Comparison of ENCODE assay signal across 10 mouse cellular contexts in genomic region chr3:89847596-89847995, GRCm38 (mm10). TPM values are rescaled to one million over a fixed set of nuclear protein-coding genes. Genes with fewer than 3 reads are reported as not detected.
DNase-seq lines count a peak whose midpoint lies in the region; ATAC-seq and TF ChIP-seq lines count a peak whose summit lies in the region.
"Had no signal": no experiment of that assay in that cellular context is flagged by ENCODE, and none has a peak within 500 bp of the region (broad histone marks: within the 10 kb centered on the region; RNA-seq: fewer than 3 reads in every experiment).

No protein-coding gene starts in this region.

- H3K9me3 ChIP-seq in hindbrain, embryonic 13.5 days, result no peaks in the 10 kb centered on the region
- H3K9me3 ChIP-seq: limb, embryonic 13.5 days had no signal

- H3K9ac ChIP-seq in hindbrain, embryonic 13.5 days, result no peak overlapping the region
- H3K9ac ChIP-seq: limb, embryonic 13.5 days had no signal

- no peak for ATAC-seq in activated CD4-positive, CD25-positive, alpha-beta regulatory T cell, adult 4 months
- no peak for ATAC-seq in hindbrain, embryonic 13.5 days (ENCODE audit: low FRiP score)

- intact Hi-C loops in gastrocnemius, adult 2 months (cut with DNase I), result no loop called here

- H3K4me2 ChIP-seq in hindbrain, embryonic 13.5 days, result no peak overlapping the region
- H3K4me2 ChIP-seq: limb, embryonic 13.5 days had no signal

- TF ChIP-seq CTCF in gastrocnemius, adult 2 months (IDR thresholded peaks at IDR 0.05), result no peak

- no peaks in the 10 kb centered on the region for H3K36me3 ChIP-seq in hindbrain, embryonic 13.5 days
- H3K36me3 ChIP-seq: limb, embryonic 13.5 days had no signal

- no peaks in the 10 kb centered on the region for H3K27me3 ChIP-seq in hindbrain, embryonic 13.5 days
- H3K27me3 ChIP-seq: limb, embryonic 13.5 days had no signal

- 89% methylated on average over 6 of the region's 6 CpGs for WGBS in hindbrain, embryonic 13.5 days

- no peak for DNase-seq in gastrocnemius, adult 2 months
- DNase-seq in gastrocnemius, adult 8-10 months (ENCODE audit: low spot score in 2 of 2), result no peak
- peak; percentile 85 for DNase-seq in kidney, postnatal 10 days
- peak; percentile 79 for DNase-seq in lung, postnatal 10 days
- no peak for DNase-seq in frontal cortex, postnatal 10 days (ENCODE audit: low spot score in 2 of 2)
- DNase-seq: cerebellum, adult 2 months had no signal

- H3K4me1 ChIP-seq in brown adipose tissue, adult 24 weeks (ENCODE audit: control insufficient read depth, insufficient read depth, insufficient read length, low read length), result peaks cover 17% of the 10 kb centered on the region
- H3K4me1 ChIP-seq in hindbrain, embryonic 13.5 days (replicated peaks), result no peaks in the 10 kb centered on the region

- H3K27ac ChIP-seq in gastrocnemius, adult 2 months, result peak overlapping the region; percentile 57
- peak overlapping the region; percentile 80 for H3K27ac ChIP-seq in brown adipose tissue, adult 24 weeks (replicated peaks; ENCODE audit: low read depth, low read length)
- H3K27ac ChIP-seq in hindbrain, embryonic 13.5 days, result no peak overlapping the region
- H3K27ac ChIP-seq: limb, embryonic 13.5 days had no signal

- no peak overlapping the region for H3K4me3 ChIP-seq in gastrocnemius, adult 2 months
- no peak overlapping the region for H3K4me3 ChIP-seq in brown adipose tissue, adult 24 weeks (ENCODE audit: insufficient read depth, low read depth, low read length)
- no peak overlapping the region for H3K4me3 ChIP-seq in hindbrain, embryonic 13.5 days
- H3K4me3 ChIP-seq: limb, embryonic 13.5 days had no signal

RNA-seq across cellular contexts. Expression of gene She, which starts 16.4 kb away (rescaled TPM):
- 1 to 10 TPM; 4.1 to 5.1 TPM for total RNA-seq in gastrocnemius, adult 2 months (2021)
- 1 to 10 TPM; 2.8 to 3.8 (median 3.3) TPM for total RNA-seq in gastrocnemius, adult 8-10 months (2022)
- 2.4 and 4.0 TPM in 2 replicates for polyA plus RNA-seq in brown adipose tissue, adult 24 weeks (2012; ENCODE audit: insufficient read depth, insufficient read length, missing spikeins)
- polyA plus RNA-seq in activated CD4-positive, CD25-positive, alpha-beta regulatory T cell, adult 4 months (2017; shearing (Covaris generic)), result 10 to 100 TPM in 1 of 2 experiments, 1 to 10 TPM in 1; 8.7 to 10.2 TPM
- polyA plus RNA-seq in hindbrain, embryonic 13.5 days (2015; fragmentation: Nextera tagmentation; extraction: Ambion mirVana), result 1.7 and 2.1 TPM in 2 replicates

Comparison
In these comparisons a context has a peak if more than half of its experiments do, and no peak if none do; other contexts are left out.
1. DNase-seq: peak in kidney, postnatal 10 days (single experiment) and lung, postnatal 10 days (single experiment); none in gastrocnemius, adult 2 months (single experiment), gastrocnemius, adult 8-10 months (0 of 2) and frontal cortex, postnatal 10 days (0 of 2).